Mouse (Mus musculus): ENCODE results near the gene Pcsk7. TPM values are rescaled to one million over a fixed set of nuclear protein-coding genes. Genes with fewer than 3 reads are reported as not detected.

Pcsk7 gene
- total and polyA plus RNA-seq, 3 experiments: 12.7 to 14.3 TPM; not detected in 1

- no peaks in the 10 kb centered on the region for H3K9me3 ChIP-seq (replicated peaks; ENCODE audit: insufficient read depth, low read length)
- DNase-seq (ENCODE audit: low read depth, low spot score): no peak
- no peak overlapping the region for H3K9ac ChIP-seq (ENCODE audit: control insufficient read depth, low read depth, low read length, poor library complexity, severe bottlenecking)
- H3K27ac ChIP-seq (ENCODE audit: control insufficient read depth, low read depth, low read length): no peak overlapping the region
- peaks cover 3% of the 10 kb centered on the region for H3K79me2 ChIP-seq (ENCODE audit: control insufficient read depth, insufficient read depth, low read length, poor library complexity)
- 0 out of 4 replicates have a peak, but pooled peaks cover 0 to 5% of the 10 kb centered on the region in 2 experiments for H3K4me1 ChIP-seq (ENCODE audit: control insufficient read depth in 1 of 2, insufficient read depth in 2 of 2, low read length in 2 of 2)
- peaks cover 0 to 12% of the 10 kb centered on the region in 2 experiments; a peak in 2 of 4 replicates for H3K36me3 ChIP-seq (ENCODE audit: control insufficient read depth in 1 of 2, insufficient read depth in 2 of 2, low read length in 2 of 2)
- H3K27me3 ChIP-seq (ENCODE audit: control insufficient read depth in 1 of 2, insufficient read depth in 2 of 2, low read length in 2 of 2): no peaks in the 10 kb centered on the region
- H3K4me3 ChIP-seq (ENCODE audit: control insufficient read depth in 1 of 2, insufficient read depth in 1 of 2, low read depth in 2 of 2, low read length in 2 of 2): no peak overlapping the region
- TF ChIP-seq USF1 (IDR thresholded peaks at IDR 0.05; ENCODE audit: low read depth, low read length) (no peak), ZNF384 (IDR thresholded peaks at IDR 0.05; ENCODE audit: low read depth, low read length) (no peak), CTCF (IDR thresholded peaks at IDR 0.05 in 2 of 3, conservative IDR thresholded peaks at IDR 0.05 in 1 of 3; ENCODE audit: control insufficient read depth in 1 of 3, insufficient read depth in 1 of 3, low read depth in 2 of 3, low read length in 3 of 3, poor library complexity in 1 of 3, severe bottlenecking in 1 of 3) (no peak), MXI1 (IDR thresholded peaks at IDR 0.05; ENCODE audit: low read depth, low read length) (no peak), ETS1 (IDR thresholded peaks at IDR 0.05; ENCODE audit: low read depth, low read length) (no peak), RAD21 (IDR thresholded peaks at IDR 0.05; ENCODE audit: low read depth, low read length) (no peak), BHLHE40 (IDR thresholded peaks at IDR 0.05; ENCODE audit: borderline replicate concordance, low read depth, low read length) (no peak), ZC3H11A (IDR thresholded peaks at IDR 0.05; ENCODE audit: low read depth, low read length) (no peak), NELFE (IDR thresholded peaks at IDR 0.05; ENCODE audit: low read depth, low read length) (no peak), KAT2A (conservative IDR thresholded peaks at IDR 0.05; ENCODE audit: low read depth, low read length) (no peak), EP300 (IDR thresholded peaks at IDR 0.05; ENCODE audit: low read depth in 1 of 2, low read length in 2 of 2) (no peak), JUND (IDR thresholded peaks at IDR 0.05; ENCODE audit: low read depth, low read length) (no peak), TAL1 (IDR thresholded peaks at IDR 0.05; ENCODE audit: low read length) (no peak)
Observed at GRCm38 (mm10) chr9:45959661-45960060, 53.4 kb downstream of the Pcsk7 start.

- DNase-seq (ENCODE audit: low read depth, low spot score): no peak
- H3K4me1 ChIP-seq (ENCODE audit: control insufficient read depth in 1 of 2, insufficient read depth in 2 of 2, low read length in 2 of 2): no peaks in the 10 kb centered on the region
- H3K36me3 ChIP-seq (ENCODE audit: control insufficient read depth in 1 of 2, insufficient read depth in 2 of 2, low read length in 2 of 2): peaks cover 0 to 21% of the 10 kb centered on the region in 2 experiments; a peak in 2 of 4 replicates
- no peaks in the 10 kb centered on the region for H3K9me3 ChIP-seq (replicated peaks; ENCODE audit: insufficient read depth, low read length)
- no peak overlapping the region for H3K27ac ChIP-seq (ENCODE audit: control insufficient read depth, low read depth, low read length)
- H3K27me3 ChIP-seq (ENCODE audit: control insufficient read depth in 1 of 2, insufficient read depth in 2 of 2, low read length in 2 of 2): no peaks in the 10 kb centered on the region
- H3K79me2 ChIP-seq (ENCODE audit: control insufficient read depth, insufficient read depth, low read length, poor library complexity): no peaks in the 10 kb centered on the region
- H3K9ac ChIP-seq (ENCODE audit: control insufficient read depth, low read depth, low read length, poor library complexity, severe bottlenecking): no peak overlapping the region
- TF ChIP-seq MAX (IDR thresholded peaks at IDR 0.05; ENCODE audit: low read length) (no peak), CTCF (IDR thresholded peaks at IDR 0.05 in 2 of 3, conservative IDR thresholded peaks at IDR 0.05 in 1 of 3; ENCODE audit: control insufficient read depth in 1 of 3, insufficient read depth in 1 of 3, low read depth in 2 of 3, low read length in 3 of 3, poor library complexity in 1 of 3, severe bottlenecking in 1 of 3) (no peak), ZC3H11A (IDR thresholded peaks at IDR 0.05; ENCODE audit: low read depth, low read length) (no peak), POLR2AphosphoS5 (IDR thresholded peaks at IDR 0.05; ENCODE audit: borderline replicate concordance, low read depth, low read length) (no peak), POLR2A (IDR thresholded peaks at IDR 0.05; ENCODE audit: control insufficient read depth in 1 of 2, insufficient read depth in 1 of 2, low read depth in 1 of 2, low read length in 2 of 2, poor library complexity in 1 of 2) (no peak), MAFK (IDR thresholded peaks at IDR 0.05; ENCODE audit: borderline replicate concordance, low read depth, low read length) (no peak), MYC (IDR thresholded peaks at IDR 0.05; ENCODE audit: low read depth, low read length) (no peak), MXI1 (IDR thresholded peaks at IDR 0.05; ENCODE audit: low read depth, low read length) (no peak), SIN3A (IDR thresholded peaks at IDR 0.05; ENCODE audit: low read length) (no peak), RAD21 (IDR thresholded peaks at IDR 0.05; ENCODE audit: low read depth, low read length) (no peak), MAZ (IDR thresholded peaks at IDR 0.05; ENCODE audit: low read depth, low read length) (no peak), KAT2A (conservative IDR thresholded peaks at IDR 0.05; ENCODE audit: low read depth, low read length) (no peak), BHLHE40 (IDR thresholded peaks at IDR 0.05; ENCODE audit: borderline replicate concordance, low read depth, low read length) (no peak), POLR2AphosphoS2 (IDR thresholded peaks at IDR 0.05; ENCODE audit: low read length) (no peak)
- no peak overlapping the region for H3K4me3 ChIP-seq (ENCODE audit: control insufficient read depth in 1 of 2, insufficient read depth in 1 of 2, low read depth in 2 of 2, low read length in 2 of 2)
Observed at GRCm38 (mm10) chr9:45961855-45962254, 55.6 kb downstream of the Pcsk7 start.

Data from MEL (cell line).